Mouse (Mus musculus) heart, adult 2 months (tissue): Measurements from ENCODE around the gene Sun1.

Source experiments
- CTCF ChIP-seq: fragments of 200-600 bp; IDR thresholded peaks from 2 replicates; pipeline ENCODE4 v1.8.1; 2022; ENCODE audit warnings: antibody characterized with exemption, mild to moderate bottlenecking, moderate library complexity
- EP300 ChIP-seq: fragments of 200-500 bp; IDR thresholded peaks from 2 replicates; pipeline ENCODE4 v1.6.1; 2011; ENCODE audit warnings: low read depth, low read length, control low read depth; ENCODE audit not compliant: insufficient read depth
- POLR2A ChIP-seq: fragments of 200-500 bp; IDR thresholded peaks from 2 replicates; pipeline ENCODE4 v1.6.1; 2011; ENCODE audit warnings: mild to moderate bottlenecking, low read depth, low read length, control low read depth; ENCODE audit not compliant: insufficient read depth

- TF ChIP-seq CTCF: no peak
- TF ChIP-seq POLR2A: no peak
- TF ChIP-seq EP300: no peak
Measured at GRCm38 (mm10) chr5:139256211-139256765, 55.9 kb downstream of the Sun1 start.
